Mouse (Mus musculus): ENCODE measurements around the gene Chmp6. TPM values are rescaled to one million over a fixed set of nuclear protein-coding genes. Genes with fewer than 3 reads are reported as not detected.

Gene Chmp6
- total RNA-seq, 2 experiments from 2014 or later = 37.1 to 41.8 TPM

- DNase-seq (ENCODE audit: low spot score in 2 of 2) = no peak
Measured at GRCm38 (mm10) chr11:119954749-119955337, 41.6 kb downstream of the Chmp6 start.

- no peak for DNase-seq (ENCODE audit: low spot score in 2 of 2)
Measured at GRCm38 (mm10) chr11:119955432-119955831, 42.2 kb downstream of the Chmp6 start.

- DNase-seq (ENCODE audit: low spot score in 2 of 2) = no peak
Measured at GRCm38 (mm10) chr11:119956590-119956989, 43.3 kb downstream of the Chmp6 start.

- DNase-seq (ENCODE audit: low spot score in 2 of 2) = no peak
Measured at GRCm38 (mm10) chr11:119958856-119959255, 45.6 kb downstream of the Chmp6 start.

- no peak for DNase-seq (ENCODE audit: low spot score in 2 of 2)
Measured at GRCm38 (mm10) chr11:119959714-119960113, 46.5 kb downstream of the Chmp6 start.

- DNase-seq (ENCODE audit: low spot score in 2 of 2) = no peak
Measured at GRCm38 (mm10) chr11:119960671-119961070, 47.4 kb downstream of the Chmp6 start.

- DNase-seq (ENCODE audit: low spot score in 2 of 2) = no peak
Measured at GRCm38 (mm10) chr11:119961511-119961910, 48.3 kb downstream of the Chmp6 start.

GRCm38 (mm10) chr11:119965053-119965452, 51.8 kb downstream of the Chmp6 start:
- no peak for DNase-seq (ENCODE audit: low spot score in 2 of 2)

GRCm38 (mm10) chr11:119966294-119966693, 53.1 kb downstream of the Chmp6 start:
- no peak for DNase-seq (ENCODE audit: low spot score in 2 of 2)

- DNase-seq (ENCODE audit: low spot score in 2 of 2) = no peak
Measured at GRCm38 (mm10) chr11:119967401-119967800, 54.2 kb downstream of the Chmp6 start.

GRCm38 (mm10) chr11:119967892-119968291, 54.7 kb downstream of the Chmp6 start:
- DNase-seq (ENCODE audit: low spot score in 2 of 2) = no peak

Other genes with a start within 250 kb of the Chmp6 start
- 100 to 1,000 TPM; 220 to 272 TPM for gene Baiap2, start 29.3 kb downstream of the Chmp6 start, total RNA-seq (2021)
- 100 to 1,000 TPM; 185 to 187 TPM for gene Aatk, start 133.7 kb downstream of the Chmp6 start, total RNA-seq (2021)
- gene Cep131, start 173.4 kb downstream of the Chmp6 start, total RNA-seq (2021) = 10 to 100 TPM; 20.6 to 31.9 TPM
- gene Tepsin, start 185.3 kb downstream of the Chmp6 start, total RNA-seq (2021) = 10 to 100 TPM; 14.8 TPM
- 10 to 100 TPM; 41.5 to 43.4 TPM for gene Ndufaf8, start 185.5 kb downstream of the Chmp6 start, total RNA-seq (2021)
- gene Slc38a10, start 237.9 kb downstream of the Chmp6 start, total RNA-seq (2021) = 10 to 100 TPM; 82.6 to 83.9 TPM